Mouse (Mus musculus): ENCODE results near the gene Sox18.

DNA sequence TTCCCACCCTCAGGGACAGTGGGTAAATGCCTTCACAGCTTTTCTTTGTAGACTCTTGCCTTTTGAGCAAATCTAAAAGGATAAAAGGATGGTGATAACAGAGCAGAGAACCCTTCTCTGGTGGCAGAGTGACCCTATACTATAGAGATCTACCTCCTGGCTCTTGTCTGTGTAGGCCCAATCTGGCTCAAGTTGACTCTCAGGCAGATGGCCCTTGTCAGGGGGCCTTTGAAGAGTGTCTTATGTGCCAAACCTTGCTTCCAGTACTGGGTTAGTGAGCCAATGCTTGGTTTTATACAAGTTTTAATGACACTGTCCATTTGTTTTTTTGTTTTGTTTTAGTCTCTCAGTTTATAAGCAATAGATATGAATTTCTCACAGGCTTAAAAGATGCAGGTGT lies 49.8 kb upstream of the Sox18 start:
- no peak for TF ChIP-seq POLR2A (IDR thresholded peaks at IDR 0.05; ENCODE audit: control insufficient read depth in 1 of 2, insufficient read depth in 1 of 2, low read depth in 1 of 2, low read length in 2 of 2, poor library complexity in 1 of 2)
- TF ChIP-seq CTCF (IDR thresholded peaks at IDR 0.05 in 2 of 3, conservative IDR thresholded peaks at IDR 0.05 in 1 of 3; ENCODE audit: control insufficient read depth in 1 of 3, insufficient read depth in 1 of 3, low read depth in 2 of 3, low read length in 3 of 3, poor library complexity in 1 of 3, severe bottlenecking in 1 of 3) = no peak
- TF ChIP-seq USF2 (IDR thresholded peaks at IDR 0.05; ENCODE audit: borderline replicate concordance in 1 of 2, insufficient read depth in 1 of 2, low read depth in 1 of 2, low read length in 2 of 2) = no peak
